Mouse (Mus musculus) liver, postnatal 0 days (tissue): ENCODE measurements around the gene Inpp4a.

Experiments
- CTCF ChIP-seq: sonication (generic); IDR thresholded peaks from 2 replicates; pipeline ENCODE4 v1.5.1; 2016; ENCODE audit warnings: antibody characterized with exemption, low read depth
- EP300 ChIP-seq: IDR thresholded peaks from 2 replicates; pipeline ENCODE4 v1.6.1; 2016; ENCODE audit warnings: antibody characterized with exemption, low read depth, mild to moderate bottlenecking

GRCm38 (mm10) chr1:37353456-37353855, 53.8 kb downstream of the Inpp4a start:
- no peak for TF ChIP-seq CTCF
- no peak for TF ChIP-seq EP300
